Mouse (Mus musculus): ENCODE measurements around the gene Atp6v1g1.
A peak's percentile ranks its signal among the peaks of the same experiment; 100 is the strongest.

Gene Atp6v1g1

DNA sequence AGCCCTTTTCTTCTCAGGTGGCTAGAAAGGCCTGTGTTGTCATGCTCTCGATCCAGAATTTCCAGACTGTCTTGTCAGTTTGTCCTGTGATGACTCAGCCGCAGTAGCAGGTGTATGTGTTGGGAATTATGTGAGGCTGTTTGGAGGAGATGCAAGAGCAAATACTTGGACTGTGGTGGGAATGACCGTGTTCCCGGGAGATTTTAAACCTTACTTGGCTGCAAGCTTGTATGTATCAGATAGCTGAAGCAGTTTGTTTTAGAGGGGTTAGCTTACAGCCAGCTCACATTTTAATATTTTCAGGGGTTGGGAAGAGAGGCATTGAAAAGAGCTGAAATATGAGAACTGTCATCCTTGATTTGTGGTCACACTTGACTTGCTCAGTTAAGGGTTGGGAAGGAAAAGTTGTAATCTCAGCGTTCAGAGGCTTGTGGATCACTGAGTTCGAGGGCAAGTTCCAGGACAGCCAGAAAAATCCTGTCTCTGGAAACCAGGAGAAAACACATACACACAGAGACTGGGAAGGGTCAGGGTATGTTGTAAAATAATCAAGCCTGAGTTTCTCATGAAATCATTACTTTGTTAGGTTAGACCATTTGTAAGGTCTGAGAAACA lies 2.0 kb downstream of the Atp6v1g1 start:
- DNase-seq (ENCODE audit: low read depth, low spot score), result no peak

DNA sequence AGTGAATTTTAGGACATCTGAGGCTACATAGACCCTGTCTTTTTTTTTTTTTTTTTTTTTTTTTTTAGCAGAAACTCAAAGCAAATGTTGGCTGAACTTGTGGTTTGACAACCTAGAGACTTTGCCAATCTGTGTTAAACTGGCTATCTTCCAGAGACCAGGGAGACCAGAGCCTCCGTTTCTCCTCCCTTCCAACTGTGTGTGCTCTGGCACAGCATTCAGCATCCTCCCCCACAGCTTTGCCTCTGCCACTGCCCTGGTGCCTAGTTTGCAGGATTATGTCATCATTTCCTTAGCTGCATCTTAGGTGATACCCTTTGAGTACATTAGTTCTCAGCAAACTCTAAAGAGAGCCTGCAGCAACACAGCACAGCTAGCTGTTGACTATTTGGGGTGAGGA lies 3.2 kb downstream of the Atp6v1g1 start:
- DNase-seq (ENCODE audit: low read depth, low spot score), result no peak

DNA sequence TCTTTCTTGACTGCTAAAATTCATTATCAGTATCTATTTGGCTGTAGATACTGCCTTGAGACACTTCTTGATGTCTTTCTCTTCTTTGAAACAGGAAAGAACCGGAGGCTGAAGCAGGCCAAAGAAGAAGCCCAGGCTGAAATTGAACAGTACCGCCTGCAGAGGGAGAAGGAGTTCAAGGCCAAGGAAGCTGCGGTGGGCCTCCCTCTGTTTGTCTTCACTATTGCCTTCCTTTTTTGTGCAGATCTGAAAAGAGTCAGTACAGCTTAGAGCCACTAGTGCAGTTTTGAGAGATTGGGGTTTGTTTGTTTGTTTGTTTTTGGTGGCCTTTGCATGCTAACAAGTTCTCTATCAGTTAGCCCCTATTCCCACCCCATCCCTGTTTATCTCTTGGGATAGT lies 3.9 kb downstream of the Atp6v1g1 start:
- DNase-seq (ENCODE audit: low read depth, low spot score), result peak; percentile 22

DNA sequence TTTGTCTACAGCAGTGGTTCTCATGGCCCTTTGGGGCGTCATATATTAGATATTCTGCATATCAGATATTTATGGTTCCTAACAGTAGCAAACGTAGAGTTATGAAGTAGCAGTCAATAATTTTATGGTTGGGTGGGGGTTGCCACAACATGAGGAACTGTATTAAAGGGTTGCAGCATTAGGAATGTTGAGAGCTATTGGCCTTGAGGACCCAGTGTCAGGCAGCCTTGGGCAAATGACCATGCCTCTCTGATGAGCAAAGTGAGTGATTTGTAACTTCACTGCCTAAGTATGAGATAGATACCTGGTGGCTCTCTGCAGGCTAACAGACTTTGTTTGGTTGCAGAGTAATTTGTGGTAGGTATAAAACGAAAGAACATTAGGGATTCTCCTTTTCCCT lies 6.3 kb downstream of the Atp6v1g1 start:
- no peak for DNase-seq (ENCODE audit: low read depth, low spot score)

DNA sequence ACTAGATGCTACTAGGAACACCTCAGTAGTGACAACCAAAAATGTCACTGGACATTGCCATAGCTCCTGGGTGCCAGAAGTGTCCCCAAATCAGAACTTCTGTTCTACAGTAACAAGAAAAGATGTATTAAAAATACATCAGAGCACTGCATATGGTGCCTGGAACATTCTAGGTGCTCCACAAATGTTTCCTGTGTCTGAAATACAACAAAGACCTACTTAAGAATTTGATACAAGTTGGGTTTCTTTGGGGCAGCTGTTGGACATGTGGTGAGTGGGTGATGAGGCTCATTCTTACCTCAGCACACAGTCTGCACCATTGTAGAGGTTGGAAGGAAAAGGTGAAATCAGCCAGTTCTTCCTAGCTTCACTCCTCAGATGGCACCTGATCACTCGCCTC lies 8.3 kb downstream of the Atp6v1g1 start:
- no peak for DNase-seq (ENCODE audit: low read depth, low spot score)

DNA sequence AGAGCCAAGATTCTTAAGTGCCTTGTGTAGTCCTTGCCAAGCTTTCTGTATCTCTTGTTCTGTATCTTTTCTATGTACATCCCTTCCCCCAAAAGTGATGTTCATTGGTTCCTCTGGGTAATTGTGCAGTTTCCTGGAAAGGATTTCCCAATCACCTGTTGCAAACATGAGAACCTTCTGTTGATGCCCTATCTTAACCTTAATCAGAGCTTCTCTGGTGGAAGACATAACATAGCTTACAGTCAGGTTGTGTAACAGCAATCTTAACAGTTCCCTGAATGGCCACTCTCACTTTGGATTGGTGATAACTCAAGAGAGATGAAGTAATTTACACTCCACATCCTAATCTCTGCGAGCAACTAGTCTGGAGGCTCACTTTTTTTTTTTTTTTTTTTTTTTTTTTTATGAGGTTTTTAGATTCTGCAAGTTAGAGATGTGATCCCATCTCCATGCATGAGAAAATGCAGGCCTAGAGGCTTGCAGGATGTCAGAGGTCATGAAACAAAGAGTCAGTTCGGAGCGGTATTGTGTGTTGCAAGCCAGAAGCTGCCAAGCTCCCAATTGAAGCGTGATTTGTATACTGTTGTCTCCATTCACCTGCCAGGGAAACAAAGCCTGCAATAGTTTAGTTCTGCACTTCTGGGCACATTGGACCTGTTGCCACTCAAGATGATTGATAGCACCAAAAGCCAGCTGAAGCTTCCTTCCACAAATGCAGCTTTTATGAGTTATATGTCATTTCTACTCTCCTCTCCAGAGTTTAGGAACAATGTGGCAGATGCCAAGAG lies 9.4 kb downstream of the Atp6v1g1 start:
- no peak for DNase-seq (ENCODE audit: low read depth, low spot score)

DNA sequence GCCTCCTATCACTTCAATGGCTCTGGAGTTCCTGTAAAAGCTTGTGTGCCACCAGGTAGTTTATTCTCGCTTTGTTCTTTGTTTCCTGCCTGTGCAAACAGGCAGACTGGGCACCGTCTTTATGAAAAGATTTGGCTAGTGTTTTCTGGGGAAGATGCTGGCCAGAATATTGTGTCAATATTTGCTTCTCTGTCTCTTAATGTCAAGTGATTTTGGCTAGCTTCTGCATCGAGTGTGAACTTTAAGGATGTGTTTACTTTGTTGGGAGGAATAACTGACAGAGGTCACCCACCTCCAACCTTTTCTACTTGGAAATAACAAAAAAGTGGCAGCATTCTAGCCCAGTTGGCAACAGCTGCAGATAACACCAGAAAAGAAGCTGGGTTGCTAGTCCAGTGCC lies 10.0 kb downstream of the Atp6v1g1 start:
- no peak for DNase-seq (ENCODE audit: low read depth, low spot score)

DNA sequence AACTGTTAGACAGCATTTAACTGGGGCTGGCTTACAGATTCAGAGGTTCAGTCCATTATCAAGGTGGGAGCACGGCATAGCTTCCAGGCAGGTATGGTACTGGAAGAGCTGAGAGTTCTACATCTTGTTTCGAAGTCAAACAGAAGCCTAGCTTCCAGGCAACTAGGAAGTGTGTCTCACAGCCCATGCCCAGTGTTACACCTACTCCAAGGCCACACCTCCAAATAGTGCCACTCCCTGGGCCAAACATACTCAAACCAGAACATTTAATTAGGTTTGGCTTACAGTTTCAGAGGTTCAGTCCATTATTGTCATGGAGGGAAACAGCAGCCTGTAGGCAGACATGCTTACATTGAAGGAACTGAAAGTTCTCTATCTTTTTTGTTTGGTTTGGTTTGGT lies 10.5 kb downstream of the Atp6v1g1 start:
- DNase-seq (ENCODE audit: low read depth, low spot score), result no peak

DNA sequence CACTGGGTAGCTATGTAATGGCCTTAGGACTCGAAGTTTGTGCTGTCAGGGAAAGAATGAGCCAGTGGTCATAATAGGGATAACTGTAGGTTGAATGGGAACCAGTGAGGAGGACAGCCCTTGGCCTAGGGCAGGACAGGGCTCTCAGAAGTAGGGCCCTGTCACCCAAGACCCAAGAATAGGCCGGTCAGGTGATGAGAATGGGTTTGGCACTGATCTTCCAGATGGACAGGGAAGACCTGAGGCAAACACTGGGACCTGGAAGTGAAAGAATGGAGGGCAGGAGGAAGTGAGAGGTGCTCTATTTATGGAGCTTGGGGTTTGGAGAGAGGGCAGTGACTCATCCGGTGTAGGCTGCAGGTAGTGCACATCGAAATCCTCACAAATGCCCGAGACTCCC lies 12.1 kb downstream of the Atp6v1g1 start:
- no peak for DNase-seq (ENCODE audit: low read depth, low spot score)

DNA sequence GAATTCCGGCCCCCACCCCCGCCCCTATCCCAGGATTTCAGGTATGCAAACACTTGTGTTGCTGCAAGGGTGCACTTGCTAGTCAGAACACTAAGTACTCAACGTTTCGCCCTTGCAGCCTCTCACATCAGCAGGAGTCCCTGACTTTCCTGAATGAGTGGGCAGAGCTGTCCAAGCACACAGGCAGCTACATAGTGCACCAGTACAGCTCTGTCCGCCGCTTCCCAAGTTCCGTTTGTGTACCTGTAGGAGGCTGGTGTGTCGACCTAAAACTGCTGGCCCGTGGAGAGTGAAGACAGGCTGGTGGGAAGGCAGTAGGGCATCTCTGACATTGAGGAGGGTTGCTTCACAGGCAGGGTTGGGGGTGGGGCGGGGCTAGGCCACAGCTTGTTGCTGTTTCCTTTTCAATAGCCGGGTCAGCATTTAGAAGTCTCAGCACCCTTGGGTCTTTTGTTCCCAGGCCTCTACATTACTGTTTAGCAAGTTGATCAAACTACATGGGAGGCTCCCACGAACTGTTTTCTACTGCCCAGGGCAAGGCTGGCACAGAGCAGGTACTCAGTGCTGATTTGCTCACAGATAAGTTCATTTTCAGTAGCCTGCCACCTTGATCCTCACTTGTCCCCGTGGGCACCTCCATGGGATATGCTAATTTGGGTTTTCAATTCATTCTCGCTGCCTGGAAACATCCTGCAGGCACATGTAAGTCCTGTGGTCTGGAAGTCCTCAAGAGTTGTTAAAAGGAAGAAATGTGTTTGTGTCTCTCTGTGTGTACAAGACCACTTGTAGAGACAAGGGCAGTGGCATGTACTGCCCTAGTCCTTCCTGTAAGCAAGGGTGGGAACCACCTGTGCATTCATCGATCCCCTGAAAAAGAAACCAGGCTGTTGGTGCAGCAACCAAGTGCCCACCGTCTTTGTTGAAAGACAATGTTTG lies 12.8 kb downstream of the Atp6v1g1 start:
- DNase-seq (ENCODE audit: low read depth, low spot score), result peak; percentile 39

DNA sequence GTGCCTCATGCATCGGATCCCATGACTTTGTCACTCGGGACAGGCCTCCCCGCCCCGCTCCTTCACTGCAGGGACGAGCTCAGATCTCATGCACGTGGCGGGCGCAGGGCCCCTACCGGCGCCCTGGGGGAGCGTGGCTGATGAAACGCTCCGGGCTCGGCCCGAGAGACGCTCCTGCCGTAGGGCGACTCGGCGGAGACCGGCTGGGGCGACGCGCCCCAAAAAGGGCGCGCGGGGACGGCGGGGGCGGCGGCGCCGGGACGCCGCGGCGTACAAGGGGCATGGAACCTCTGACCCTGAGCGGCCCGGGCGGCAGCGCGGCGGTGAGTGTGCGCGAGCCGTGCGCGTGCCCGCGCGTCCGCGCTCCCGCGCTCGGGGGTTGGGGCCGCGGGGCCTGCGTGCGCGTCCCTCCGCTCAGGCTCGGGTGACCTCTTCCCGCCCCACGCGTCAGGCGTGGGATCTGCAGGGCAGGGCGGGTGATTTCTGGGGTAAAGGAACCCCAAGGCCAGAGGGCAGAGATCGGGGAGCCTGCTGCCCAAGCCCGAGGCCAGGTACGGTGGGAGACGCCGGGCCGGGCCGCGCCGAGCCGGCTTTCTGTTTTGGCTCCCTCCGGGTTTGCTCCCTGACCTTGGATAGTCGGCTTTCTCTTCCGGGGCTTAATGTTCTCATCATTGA lies 14.0 kb downstream of the Atp6v1g1 start, which contains the start of gene Tmem268:
Gene Tmem268, plus strand, starts transcription at position 375 of the 675 bp plus-strand sequence.
- DNase-seq (ENCODE audit: low read depth, low spot score), result peak; percentile 50

DNA sequence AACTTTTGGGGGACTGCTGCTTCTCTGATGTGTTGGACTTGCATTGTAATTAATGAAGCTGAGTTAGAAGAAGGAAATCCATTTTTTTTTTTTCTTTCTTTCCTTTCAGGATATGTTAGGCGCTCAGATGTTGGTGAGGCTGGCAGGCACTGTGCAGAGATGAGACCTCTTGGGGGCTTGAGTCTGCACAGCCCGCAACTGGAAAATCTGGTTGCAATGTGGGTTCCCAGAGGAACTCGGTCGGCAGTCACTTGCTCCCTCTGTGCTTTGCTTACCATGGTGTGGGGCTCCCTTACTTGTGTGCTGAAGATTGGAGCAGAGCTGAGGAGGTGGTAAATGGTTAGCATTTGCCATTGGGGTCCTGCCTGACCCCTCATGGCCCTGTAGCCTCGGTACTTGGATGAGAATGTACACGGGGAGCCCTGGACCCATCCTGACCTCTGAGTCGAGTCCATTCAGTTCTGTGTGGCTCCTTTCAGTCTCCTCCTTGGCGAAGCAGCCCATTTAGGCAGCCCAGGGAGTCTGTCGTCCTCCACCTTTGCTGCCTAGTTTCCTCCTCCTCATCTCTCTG lies 14.6 kb downstream of the Atp6v1g1 start:
- no peak for DNase-seq (ENCODE audit: low read depth, low spot score)

DNA sequence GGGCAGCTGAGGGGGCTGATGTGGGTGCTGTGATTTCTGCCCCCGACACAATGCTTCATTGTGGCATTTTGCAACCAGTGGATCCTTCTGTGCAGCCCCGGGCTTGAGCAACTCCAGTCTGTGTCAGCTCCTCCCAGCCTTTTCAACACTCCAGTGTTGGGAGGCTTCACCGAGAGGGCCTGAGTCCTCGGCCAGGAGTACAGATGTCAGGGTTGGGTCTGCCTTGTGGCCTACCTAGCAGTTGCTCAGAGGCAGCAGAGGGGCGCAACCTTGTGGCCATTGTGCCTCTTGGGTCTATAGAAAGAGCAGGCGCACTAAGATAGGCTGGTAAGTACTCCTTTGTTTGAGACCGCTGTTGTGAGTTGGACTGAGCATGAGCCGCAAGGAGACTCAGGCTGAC lies 15.5 kb downstream of the Atp6v1g1 start:
- peak; percentile 53 for DNase-seq (ENCODE audit: low read depth, low spot score)

DNA sequence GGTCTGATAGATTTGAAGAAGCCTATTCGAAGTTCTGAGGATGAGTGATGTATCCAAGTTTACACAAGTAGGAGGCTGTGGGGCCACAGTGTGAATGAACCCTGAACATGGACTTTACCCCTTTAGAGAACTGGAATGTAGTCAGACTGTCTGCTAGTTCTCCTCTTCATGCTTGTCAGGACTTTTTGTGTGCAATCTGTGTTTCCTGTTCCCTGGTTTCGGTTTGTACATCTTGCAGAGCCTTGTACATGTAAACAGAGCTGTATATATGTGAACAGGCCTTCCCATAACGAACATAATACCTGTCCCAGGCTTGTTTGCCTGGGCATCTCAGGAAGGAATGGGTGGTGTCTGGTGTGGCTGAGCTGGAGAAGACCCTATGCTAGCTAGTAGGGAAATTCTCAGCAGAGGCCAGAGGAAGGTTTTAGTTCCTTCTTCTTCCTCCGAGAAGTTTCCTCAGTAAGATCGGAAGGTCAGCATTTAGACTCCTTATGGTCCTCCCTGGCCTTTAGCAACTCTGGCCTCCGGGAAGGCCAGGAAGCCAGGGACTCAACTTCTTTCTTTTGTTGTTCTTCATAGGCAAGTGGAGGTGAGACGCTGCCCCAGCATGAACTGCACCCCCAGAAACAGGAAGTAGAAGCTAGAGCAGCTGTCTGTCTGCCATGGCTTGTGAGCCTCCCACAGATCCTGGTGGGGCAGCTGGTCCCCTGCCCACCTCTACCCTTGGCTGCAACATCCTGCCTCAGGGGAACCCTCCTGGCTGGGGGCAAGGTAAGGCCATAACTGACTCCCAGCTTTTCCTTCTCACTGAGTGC lies 17.5 kb downstream of the Atp6v1g1 start:
- no peak for DNase-seq (ENCODE audit: low read depth, low spot score)

DNA sequence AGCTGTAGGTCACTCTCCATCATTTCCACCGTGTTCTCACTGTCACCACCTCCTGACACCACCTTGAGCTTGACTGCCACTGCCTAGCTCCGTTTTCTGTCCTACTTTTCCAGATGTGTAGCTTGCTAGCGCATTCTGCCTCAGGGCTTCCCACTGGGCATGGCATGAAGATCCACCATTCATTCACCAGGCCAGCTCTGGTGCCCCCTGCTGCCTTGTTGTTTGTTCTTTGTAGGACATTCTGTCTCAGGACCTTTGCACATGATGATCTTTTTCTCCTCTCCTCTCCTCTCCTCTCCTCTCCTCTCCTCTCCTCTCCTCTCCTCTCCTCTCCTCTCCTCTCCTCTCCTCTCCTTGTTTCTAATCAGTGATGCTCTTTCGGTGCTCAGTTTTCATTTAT lies 18.2 kb downstream of the Atp6v1g1 start:
- no peak for DNase-seq (ENCODE audit: low read depth, low spot score)

DNA sequence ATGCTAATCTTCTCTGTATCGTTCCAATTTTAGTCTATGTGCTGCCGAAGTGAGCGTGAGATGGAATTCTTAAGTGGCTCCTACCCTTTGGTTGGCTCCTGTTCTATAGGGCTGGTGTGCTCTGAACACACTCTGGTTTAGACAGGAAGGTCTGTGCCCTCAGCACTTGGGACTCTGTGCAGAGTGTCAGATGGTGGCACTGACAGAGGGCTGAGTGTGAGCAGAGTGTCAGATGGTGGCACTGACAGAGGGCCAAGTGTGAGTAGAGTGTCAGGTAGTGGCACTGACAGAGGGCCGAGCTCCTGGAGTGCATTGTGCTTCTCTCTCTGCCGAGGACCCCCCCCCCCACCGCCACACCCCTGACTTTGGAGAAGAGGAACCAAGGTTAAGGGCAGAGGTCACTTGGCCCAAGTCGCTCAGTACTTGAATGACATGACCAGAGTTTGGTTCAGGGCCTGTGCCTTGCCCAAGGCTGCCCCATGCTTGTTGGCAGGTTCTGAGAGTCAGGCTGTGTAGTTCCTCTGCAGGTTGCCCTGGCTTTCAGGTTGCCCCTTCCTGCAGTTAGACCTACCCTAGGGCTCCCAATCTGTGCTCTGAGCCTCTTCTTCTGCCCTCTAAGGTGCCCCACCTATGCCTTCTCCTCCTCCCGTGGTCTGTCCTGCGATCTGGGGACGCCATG lies 23.3 kb downstream of the Atp6v1g1 start:
- no peak for DNase-seq (ENCODE audit: low read depth, low spot score)

DNA sequence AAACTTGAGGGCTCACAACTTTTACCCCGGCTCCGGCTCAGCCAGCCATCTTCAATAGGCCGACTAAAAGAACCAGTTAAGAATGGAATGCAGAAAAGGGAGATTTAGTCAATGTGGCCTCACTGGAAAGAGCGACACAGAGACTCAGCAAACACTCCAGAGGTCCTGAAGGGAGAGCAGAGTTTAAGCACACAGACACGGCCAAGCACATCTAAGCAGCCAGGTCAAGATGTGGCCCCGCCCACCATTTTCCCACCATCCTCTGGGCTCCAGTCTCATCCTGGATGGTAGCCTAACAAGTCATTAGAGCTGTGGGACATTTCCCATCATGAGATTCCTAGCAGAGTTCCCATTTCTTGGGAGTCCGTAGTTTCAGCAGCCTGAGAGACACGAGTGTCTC lies 24.8 kb downstream of the Atp6v1g1 start:
- no peak for DNase-seq (ENCODE audit: low read depth, low spot score)

DNA sequence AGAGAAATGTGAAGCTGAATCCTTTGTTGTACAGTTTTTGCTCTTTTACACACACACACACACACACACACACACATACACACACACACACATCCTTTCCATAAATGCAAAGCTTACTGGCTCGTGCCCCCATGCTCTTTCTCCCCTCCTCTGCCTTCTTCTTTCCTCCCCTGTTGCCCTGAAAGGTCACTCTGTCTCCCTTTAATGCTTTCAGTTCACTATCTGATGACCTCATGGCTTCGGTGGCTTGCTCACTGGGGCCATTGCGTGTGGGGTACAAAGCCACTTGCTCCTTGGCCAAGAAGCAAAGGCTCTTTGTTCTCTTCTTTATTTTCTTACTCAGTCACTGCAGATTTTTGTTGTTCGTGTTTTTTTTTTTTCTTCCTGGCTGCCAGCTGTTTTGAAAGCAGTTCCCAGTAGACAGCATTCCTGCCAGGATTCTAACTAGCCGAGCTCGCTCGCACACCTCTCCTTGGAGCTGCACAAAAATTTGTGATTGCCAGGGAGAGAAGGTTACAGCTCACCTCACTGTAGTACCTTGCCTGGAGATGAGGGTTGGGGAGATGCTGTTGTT lies 25.7 kb downstream of the Atp6v1g1 start:
- DNase-seq (ENCODE audit: low read depth, low spot score), result no peak

DNA sequence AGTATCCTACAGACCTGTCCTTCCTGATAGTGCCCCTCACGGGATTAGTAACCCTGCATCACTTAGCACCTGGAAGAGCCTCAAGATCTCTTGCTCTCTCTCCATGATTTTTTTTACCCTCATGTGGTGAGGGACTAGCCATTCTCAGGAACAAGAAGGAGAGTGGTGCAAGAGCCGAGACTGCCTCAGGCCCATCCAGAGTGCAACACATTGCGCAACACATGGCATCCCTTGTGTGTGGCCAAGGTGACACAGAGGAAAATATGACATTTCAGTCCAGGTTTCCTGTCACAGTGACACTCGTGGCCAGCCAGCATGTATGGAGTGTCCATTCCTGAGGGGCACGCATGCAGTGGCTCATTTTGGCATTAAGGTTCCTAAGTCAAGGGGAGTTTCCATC lies 28.0 kb downstream of the Atp6v1g1 start:
- no peak for DNase-seq (ENCODE audit: low read depth, low spot score)

DNA sequence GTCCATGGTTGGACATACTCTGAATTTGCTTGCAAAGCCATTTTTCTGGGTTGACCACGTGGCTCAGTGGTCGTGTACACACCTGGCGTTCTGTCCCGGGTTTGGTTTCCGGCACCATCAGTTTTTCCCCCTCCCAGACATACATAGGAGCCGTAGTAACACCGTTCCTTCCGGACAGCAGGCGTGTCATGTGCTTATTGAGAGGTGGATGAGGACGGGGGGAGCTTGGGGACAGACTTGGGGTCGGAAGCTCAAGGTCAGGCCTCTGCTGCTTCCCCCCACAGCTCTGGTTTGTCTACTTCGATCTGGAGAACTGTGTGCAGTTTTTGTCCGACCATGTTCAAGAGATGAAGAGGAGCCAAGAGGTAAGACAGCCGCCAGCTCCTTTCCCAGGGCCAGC lies 35.1 kb downstream of the Atp6v1g1 start:
- no peak for DNase-seq (ENCODE audit: low read depth, low spot score)
